Mouse (Mus musculus) right cerebral cortex, postnatal 14 days (tissue): ENCODE results near the gene Fam160a1.
A peak's percentile ranks its signal among the peaks of the same experiment; 100 is the strongest.

Experiments
- DNase-seq: peaks from one replicate; pipeline ENCODE4 v3.0.0; 2022

The Fam160a1 gene

DNA sequence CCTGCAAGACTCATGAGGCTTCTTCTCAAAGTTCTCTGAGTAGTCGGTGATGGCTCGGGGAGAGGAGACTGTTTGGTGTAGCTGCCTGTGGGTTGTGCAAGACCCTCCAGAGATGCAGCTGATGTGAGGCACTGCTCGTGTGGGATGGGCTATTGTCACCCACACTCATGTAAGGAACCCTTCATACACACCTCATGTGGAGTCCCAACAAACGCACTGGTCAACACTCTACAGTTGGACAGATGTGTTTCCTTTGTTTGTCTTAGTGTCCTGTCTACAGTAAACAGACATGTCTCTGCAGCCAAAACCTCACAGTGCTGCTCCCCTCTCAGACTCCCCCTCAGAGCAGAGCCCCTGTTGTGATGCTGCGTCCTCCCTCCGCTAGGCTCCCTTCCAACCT, 147.2 kb downstream of the Fam160a1 start:
- no peak for DNase-seq

DNA sequence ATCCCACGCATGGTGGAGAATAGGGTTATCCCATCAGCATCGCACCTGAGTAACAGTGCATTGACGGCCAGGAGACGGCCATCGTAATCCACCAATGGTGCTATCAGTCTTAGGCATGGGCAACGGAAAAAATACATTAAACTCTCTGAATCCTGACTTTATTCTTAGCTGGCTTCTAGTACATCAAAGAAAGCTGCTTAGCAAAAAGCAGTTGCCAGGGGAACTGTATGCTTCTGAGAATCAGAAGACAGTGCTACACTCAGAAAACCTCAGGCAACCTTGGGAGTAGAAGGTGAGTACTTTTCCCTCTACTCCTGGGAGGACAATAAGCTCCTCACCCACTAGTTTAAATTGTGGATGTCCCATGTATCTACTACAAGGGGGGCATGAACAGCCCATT, 149.4 kb downstream of the Fam160a1 start:
- no peak for DNase-seq

- DNase-seq, result no peak
Observed at GRCm38 (mm10) chr3:85666736-85667135, 150.4 kb downstream of the Fam160a1 start.

- no peak for DNase-seq
Observed at GRCm38 (mm10) chr3:85666166-85666565, 150.9 kb downstream of the Fam160a1 start.

- DNase-seq, result peak; percentile 48
Observed at GRCm38 (mm10) chr3:85664591-85665171, 152.4 kb downstream of the Fam160a1 start.

DNA sequence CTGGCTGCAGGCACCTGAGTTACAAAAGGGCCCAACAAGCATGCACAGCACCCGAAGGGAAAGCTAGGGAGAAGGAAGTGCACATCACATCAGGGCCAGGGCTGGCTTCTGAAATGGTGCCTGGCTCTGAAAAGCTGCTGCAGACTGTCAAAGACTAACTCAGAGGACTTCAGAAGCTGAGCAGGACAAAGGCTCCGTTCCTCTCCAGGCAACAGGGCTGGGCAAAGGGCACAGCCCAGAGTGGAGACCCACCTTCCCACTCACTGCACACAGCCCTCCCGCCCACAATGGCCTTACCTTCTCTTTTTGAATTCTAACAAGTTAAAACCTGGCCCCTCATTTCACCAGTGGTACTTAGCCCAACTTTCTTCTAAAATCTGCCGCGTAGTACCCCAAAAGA, 153.3 kb downstream of the Fam160a1 start:
- DNase-seq, result no peak

DNA sequence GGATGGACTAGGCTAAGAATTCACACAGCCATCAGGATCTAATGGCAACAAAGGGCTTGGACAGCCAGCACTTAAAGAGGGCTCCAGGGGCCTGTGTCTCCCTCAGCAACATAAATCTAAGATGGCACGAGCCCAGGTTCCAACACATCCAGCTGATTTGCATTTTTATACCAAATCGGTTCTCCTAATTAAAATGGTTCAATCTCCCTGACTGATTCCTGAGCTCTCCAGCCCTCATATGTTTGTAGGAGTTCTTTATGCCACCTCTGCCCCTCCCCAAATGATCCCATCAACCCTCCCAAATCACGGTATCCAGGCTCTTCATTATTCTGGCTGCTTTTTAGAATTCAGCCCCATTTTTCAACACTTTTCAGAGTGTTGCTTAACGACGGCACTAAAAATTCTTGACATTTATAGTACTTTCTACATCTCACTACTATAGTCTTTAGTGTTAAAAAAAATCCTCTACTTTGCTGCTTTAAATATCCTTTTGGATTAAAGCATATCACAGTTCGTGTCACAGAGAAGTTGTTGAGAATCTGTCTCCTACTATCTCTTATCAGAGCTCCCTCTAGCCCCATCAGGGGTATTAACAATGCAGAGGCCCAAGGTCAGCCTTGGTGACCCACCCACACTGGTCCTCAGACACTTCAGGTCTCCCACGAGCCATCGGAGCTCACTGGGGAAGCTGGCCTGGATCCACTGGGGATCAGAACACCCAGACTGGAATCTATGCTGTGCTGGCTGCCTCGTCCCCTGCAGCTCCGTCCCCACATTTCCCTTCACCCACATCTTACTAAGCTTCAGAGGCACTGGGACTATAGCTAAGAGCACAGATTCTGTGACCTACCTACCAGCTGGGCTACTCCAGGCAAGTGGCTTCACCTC, 154.9 kb downstream of the Fam160a1 start:
- DNase-seq, result no peak

DNA sequence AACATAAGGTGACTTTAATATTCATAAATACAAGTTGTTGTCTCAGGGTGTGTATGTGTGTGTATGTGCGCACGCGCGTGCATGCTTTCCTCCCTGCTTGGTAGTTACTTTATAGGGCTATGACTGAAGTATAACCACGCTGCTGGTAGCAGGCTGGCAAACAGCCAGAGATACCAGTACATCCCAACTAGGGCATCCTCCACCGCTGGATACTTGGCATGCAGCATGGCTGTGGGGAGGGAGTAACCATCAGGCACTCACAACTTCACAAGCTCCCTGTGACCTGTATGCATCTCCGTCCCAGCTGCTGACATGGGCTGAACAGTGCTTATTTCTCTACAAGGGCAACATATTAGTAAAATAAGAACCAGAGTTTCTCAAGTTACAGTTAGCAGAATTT, 157.4 kb downstream of the Fam160a1 start:
- no peak for DNase-seq

GRCm38 (mm10) chr3:85655538-85655937, 161.6 kb downstream of the Fam160a1 start:
- DNase-seq, result no peak

- DNase-seq, result no peak
Observed at GRCm38 (mm10) chr3:85652727-85653665, 164.1 kb downstream of the Fam160a1 start.

GRCm38 (mm10) chr3:85649176-85649575, 167.9 kb downstream of the Fam160a1 start:
- no peak for DNase-seq

GRCm38 (mm10) chr3:85645517-85646004, 171.5 kb downstream of the Fam160a1 start:
- DNase-seq, result no peak

DNA sequence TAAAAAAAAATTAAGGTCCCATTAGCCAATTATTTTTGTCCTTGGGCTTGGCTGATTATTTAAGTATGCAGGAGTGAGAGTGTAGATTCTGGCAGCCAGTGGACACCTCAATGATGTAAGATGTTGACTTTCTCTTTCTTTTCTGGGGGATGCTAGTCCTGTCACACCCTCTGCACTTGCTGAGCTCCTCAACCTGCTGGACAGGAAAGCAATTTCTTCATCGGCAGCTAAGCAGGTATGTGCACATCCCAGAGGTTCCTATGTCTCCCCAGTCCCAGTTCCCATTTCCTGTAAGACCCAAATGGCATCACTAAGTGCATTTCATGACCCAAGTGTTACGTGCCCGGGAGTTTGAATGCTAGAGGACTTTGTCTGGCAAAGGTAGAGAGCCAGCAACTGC, 172.3 kb downstream of the Fam160a1 start:
- no peak for DNase-seq

DNA sequence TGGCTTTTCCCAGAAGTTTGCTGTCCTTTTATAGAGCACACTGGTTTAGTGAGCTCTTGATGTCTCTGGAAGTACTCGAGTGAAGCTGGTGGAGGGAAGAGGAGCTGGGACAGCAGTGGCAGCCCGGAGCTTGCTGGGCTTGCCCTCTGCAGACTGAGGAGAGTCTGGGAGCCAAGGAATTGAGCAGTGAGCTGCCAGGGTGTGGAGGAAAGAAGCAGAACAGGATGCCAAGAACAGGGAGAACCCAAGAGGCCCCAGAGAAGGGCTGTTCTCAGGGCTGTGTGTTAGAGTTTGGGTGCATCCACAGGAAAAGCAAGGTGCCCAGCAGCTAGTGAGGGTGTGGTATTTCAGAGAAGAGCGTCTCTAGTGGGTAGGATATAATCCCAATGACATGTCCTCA, 175.3 kb downstream of the Fam160a1 start:
- no peak for DNase-seq

DNA sequence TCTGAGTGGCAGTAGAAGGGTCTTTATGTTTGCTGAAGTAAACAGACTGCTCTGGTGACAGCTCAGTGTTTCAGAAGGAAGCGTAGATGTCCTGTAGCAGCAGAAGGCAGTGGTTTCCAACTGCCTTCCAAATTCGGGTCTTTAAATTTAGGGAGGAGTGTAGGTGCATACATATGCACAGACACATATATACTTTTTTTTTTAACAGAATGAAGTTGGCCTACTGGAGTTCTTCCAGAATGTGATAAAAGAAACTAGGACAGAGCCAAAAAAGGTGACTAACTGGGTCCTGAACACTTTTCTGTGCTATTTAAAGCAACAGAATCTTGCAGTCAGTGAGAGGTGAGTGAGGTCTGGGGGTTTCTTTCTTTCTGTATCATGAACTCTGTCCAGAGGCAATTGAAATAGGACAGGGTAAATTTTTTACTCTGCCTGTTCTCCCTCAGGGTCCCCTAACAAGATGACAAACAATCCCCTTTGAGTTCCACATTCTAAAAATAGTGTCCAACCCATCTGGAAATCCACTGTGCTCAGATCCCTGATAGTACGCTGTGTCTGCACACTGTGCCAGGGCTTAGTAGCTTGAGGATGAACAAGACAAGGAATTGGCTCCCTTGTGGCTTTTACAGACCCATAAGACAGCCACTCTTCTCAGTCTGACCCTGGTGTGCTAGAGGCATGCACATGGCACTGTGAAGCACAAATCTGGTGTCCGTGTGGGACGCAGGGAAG, 180.2 kb downstream of the Fam160a1 start:
- DNase-seq, result no peak

- no peak for DNase-seq
Observed at GRCm38 (mm10) chr3:85635591-85635990, 181.5 kb downstream of the Fam160a1 start.

DNA sequence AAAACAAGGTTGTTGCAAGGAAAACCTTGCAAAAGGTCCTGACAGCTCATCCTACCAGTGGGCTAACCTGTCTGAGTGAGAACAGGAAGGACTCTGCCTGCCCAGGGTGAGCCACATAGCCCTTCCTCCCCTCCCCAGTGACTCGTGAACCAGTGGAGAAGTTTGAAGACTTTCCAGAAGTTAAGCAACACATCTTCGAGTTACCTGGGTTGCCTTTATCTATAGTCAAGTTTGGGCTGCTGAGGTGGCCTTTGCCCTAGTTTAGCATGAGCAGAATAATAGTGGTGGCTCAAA, 182.0 kb downstream of the Fam160a1 start:
- no peak for DNase-seq

GRCm38 (mm10) chr3:85634389-85635125, 182.5 kb downstream of the Fam160a1 start:
- no peak for DNase-seq

DNA sequence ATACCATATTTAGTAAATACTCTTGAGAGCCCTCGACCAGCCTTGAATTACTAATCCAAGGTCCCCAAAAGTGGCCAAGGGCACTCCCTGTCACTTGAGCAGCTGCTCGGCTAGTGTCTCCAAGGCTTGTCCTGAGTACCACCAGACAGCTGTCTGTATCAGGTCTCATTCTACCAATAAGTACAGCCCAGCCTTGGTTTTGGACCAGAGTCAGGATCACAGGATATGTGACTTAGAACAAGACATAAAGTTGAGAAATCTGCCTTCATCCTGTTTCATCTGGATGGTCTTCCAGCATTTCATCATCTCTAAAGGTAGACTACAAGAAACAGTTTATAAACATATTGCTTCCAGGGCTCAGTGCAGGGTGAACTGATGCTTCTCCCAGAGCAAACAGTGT, 183.4 kb downstream of the Fam160a1 start:
- no peak for DNase-seq

- DNase-seq, result no peak
Observed at GRCm38 (mm10) chr3:85629895-85630510, 187.1 kb downstream of the Fam160a1 start.

DNA sequence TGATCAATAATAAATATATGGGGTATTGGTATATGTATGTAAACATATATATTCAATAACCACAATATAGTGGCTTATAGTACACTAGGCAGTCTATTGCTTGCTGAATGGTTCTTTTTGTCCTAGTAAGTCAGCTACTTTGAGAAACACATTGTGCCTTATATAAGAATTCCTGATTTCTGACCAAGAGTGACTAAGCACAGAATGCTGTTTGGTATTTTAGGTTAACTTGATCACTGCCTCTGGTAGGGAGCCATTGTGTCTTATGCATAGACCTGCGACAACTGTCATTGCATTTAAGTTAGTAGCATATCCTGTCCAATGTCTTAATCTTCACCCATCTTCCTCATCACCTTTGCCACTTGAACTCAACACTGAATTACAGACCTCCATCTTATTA, 197.3 kb downstream of the Fam160a1 start:
- no peak for DNase-seq

DNA sequence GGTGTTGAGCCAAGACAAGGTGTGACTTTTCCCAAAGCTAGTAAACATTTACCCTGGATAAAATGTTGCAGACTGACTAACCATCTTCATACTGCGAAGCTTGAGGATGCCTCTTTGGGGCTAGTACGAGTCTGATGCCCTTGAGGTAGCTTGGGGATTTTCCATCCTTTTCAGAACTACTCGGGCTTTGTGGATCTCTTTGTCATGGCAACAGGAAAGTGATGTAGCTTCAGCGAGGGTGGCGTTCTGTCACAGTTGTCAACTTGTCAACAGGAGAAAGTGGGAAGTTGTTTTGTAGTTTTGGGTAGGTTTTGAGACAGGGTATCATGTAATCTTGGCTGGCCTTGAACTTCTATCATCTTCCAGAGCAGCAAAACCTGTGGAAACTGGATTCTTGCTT, 197.7 kb downstream of the Fam160a1 start:
- DNase-seq, result no peak
